Mouse (Mus musculus) midbrain, postnatal 0 days (tissue): ENCODE results near the gene Wdr6. TPM values are rescaled to one million over a fixed set of nuclear protein-coding genes. Genes with fewer than 3 reads are reported as not detected.

Source experiments
- ATAC-seq: fragments of 200-750 bp; cut with Nextera tagmentation; 2 replicates; pipeline ENCODE4 v1.8.0; 2017; ENCODE audit warnings: moderate number of reproducible peaks, mild to moderate bottlenecking, moderate TSS enrichment, moderate library complexity; ENCODE audit not compliant: low FRiP score
- DNase-seq: peaks from one replicate; pipeline ENCODE4 v3.0.0-alpha.2; 2015; ENCODE audit warnings: low spot score
- H3K27ac ChIP-seq: fragments of 300-500 bp; sonication (generic); 2 replicates; pipeline ENCODE4 v1.5.1; 2014; ENCODE audit warnings: low read depth, mild to moderate bottlenecking, low read length, mixed read lengths
- H3K27me3 ChIP-seq: fragments of 300-500 bp; sonication (generic); 2 replicates; pipeline ENCODE4 v1.6.1; 2014; ENCODE audit warnings: low read length, control low read depth, mixed read lengths; ENCODE audit not compliant: insufficient read depth
- H3K36me3 ChIP-seq: fragments of 300-500 bp; sonication (generic); 2 replicates; pipeline ENCODE4 v1.6.1; 2014; ENCODE audit warnings: low read length, control low read depth, mixed read lengths; ENCODE audit not compliant: insufficient read depth
- H3K4me1 ChIP-seq: fragments of 300-500 bp; sonication (generic); 2 replicates; pipeline ENCODE4 v1.6.1; 2014; ENCODE audit warnings: mild to moderate bottlenecking, control low read depth, antibody characterized with exemption, low read length, mixed read lengths; ENCODE audit not compliant: insufficient read depth
- H3K4me2 ChIP-seq: fragments of 300-500 bp; sonication (generic); 2 replicates; pipeline ENCODE4 v1.6.1; 2014; ENCODE audit warnings: low read depth, mild to moderate bottlenecking, low read length, mixed read lengths; ENCODE audit not compliant: poor library complexity, severe bottlenecking
- H3K4me3 ChIP-seq: fragments of 300-500 bp; sonication (generic); 2 replicates; pipeline ENCODE4 v1.5.1; 2014; ENCODE audit warnings: low read depth, mild to moderate bottlenecking, low read length, moderate library complexity
- H3K9ac ChIP-seq: fragments of 300-500 bp; sonication (generic); replicated peaks from 2 replicates; pipeline ENCODE4 v1.6.1; 2014; ENCODE audit warnings: mild to moderate bottlenecking, low read length, moderate library complexity, mixed read lengths; ENCODE audit not compliant: poor library complexity, severe bottlenecking
- H3K9me3 ChIP-seq: fragments of 300-500 bp; sonication (generic); 2 replicates; pipeline ENCODE4 v1.6.1; 2016; ENCODE audit warnings: low read length, control low read depth
- CTCF ChIP-seq: IDR thresholded peaks from 2 replicates; pipeline ENCODE4 v1.5.1; 2016; ENCODE audit warnings: antibody characterized with exemption, mild to moderate bottlenecking
- WGBS: fragments of 180-500 bp; shearing (Covaris S2); extraction: QIAGEN DNeasy Blood & Tissue Kit; methylation state at CpG from one replicate; pipeline ENCODE4 v1.1.7; 2014; 5-methylcytosine and 5-hydroxymethylcytosine counted together
- polyA plus RNA-seq: library from polyadenylated mRNA; unstranded; fragments of >200 nt; fragmentation: Nextera tagmentation; extraction: Ambion mirVana; gene quantifications from 2 replicates; pipeline ENCODE4 v1.2.1, GENCODE M21; 2015
- total RNA-seq: library from RNA; depleted of rRNA; stranded (reverse); fragments of >200 nt; gene quantifications from 2 replicates; pipeline ENCODE4 v1.2.3, GENCODE M21; 2014

Gene Wdr6
- total and polyA plus RNA-seq, 2 experiments from 2014 or later, result 378 to 610 TPM

GRCm38 (mm10) chr9:108601986-108602385, 23.4 kb upstream of the Wdr6 start:
- H3K27ac ChIP-seq, result no peak overlapping the region
- H3K9ac ChIP-seq, result no peak overlapping the region
- no peaks in the 10 kb centered on the region for H3K27me3 ChIP-seq
- no peak for TF ChIP-seq CTCF
- DNase-seq, result no peak
- H3K36me3 ChIP-seq, result peaks cover 32% of the 10 kb centered on the region
- H3K4me2 ChIP-seq, result no peak overlapping the region
- H3K4me3 ChIP-seq, result no peak overlapping the region
- H3K9me3 ChIP-seq, result no peaks in the 10 kb centered on the region
- H3K4me1 ChIP-seq, result no peaks in the 10 kb centered on the region
- 81% methylated on average over 4 of the region's 4 CpGs for WGBS
- no peak for ATAC-seq

GRCm38 (mm10) chr9:108600011-108600410, 21.5 kb upstream of the Wdr6 start:
- H3K27ac ChIP-seq, result no peak overlapping the region
- no peak for DNase-seq
- no peak for ATAC-seq
- no peaks in the 10 kb centered on the region for H3K9me3 ChIP-seq
- no peak overlapping the region for H3K9ac ChIP-seq
- no peak overlapping the region for H3K4me2 ChIP-seq
- WGBS, result 53% methylated on average over 2 of the region's 2 CpGs
- H3K27me3 ChIP-seq, result no peaks in the 10 kb centered on the region
- H3K36me3 ChIP-seq, result peaks cover 20% of the 10 kb centered on the region
- no peaks in the 10 kb centered on the region for H3K4me1 ChIP-seq
- TF ChIP-seq CTCF, result no peak
- H3K4me3 ChIP-seq, result no peak overlapping the region

GRCm38 (mm10) chr9:108599021-108599566, 20.6 kb upstream of the Wdr6 start:
- peaks cover 14% of the 10 kb centered on the region for H3K36me3 ChIP-seq
- H3K4me3 ChIP-seq, result no peak overlapping the region
- ATAC-seq (no peak), DNase-seq (peak; percentile 27)
- no peak overlapping the region for H3K27ac ChIP-seq
- H3K4me2 ChIP-seq, result no peak overlapping the region
- H3K27me3 ChIP-seq, result no peaks in the 10 kb centered on the region
- H3K4me1 ChIP-seq, result no peaks in the 10 kb centered on the region
- H3K9ac ChIP-seq, result no peak overlapping the region
- no peaks in the 10 kb centered on the region for H3K9me3 ChIP-seq
- WGBS, result 83% methylated on average over 4 of the region's 4 CpGs
- TF ChIP-seq CTCF, result no peak

DNA sequence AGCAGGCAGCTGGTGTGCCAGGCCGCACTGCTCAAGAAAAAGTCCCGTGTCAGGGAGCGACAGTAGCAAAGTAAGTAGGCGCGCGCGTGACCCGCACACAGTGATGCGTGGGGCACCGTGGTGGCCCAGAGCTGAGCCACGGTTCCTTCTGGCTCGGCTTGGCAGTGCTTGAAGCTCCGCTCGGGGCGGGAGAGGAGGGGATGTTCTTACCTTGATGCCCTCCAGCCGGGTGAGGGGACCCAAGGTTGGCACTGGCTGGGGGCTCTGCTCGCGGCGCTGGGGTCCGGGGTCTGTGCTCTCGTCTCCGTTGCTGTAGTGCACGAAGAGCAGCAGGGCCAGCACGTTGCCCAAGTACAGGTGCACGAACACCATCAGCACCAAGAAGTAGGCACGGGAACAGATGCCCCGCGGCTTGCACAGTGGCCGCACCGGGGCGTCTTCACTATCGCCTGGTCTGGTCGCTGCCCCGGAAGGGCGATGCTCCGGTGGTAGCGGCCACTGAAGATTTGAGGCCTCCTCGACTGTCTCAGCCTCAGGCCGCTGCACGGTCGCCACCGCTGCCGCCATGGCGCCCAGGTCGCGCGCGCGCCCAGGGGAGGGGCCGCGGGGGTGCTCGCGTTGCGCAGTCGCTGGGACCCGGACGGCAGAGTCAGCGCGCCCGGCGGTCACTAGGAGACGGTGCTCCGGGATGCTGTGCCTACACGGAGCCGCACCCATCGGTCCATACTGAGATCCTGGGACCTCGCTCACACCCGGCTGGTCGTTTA, 18.6 kb upstream of the Wdr6 start, which contains the start of gene P4htm:
Gene P4htm, minus strand, starts transcription at position 670 of the 767 bp plus-strand sequence.
- Histone ChIP-seq H3K4me1 (no peaks in the 10 kb centered on the region), H3K4me2 (peak within 1 kb of the TSS; percentile 94), H3K27ac (peak within 1 kb of the TSS; percentile 85), H3K9ac (peak within 1 kb of the TSS; percentile 87), H3K27me3 (no peaks in the 10 kb centered on the region), H3K9me3 (no peaks in the 10 kb centered on the region), H3K36me3 (no peaks in the 10 kb centered on the region; the same call in 1 of the 2 replicates), H3K4me3 (peak within 1 kb of the TSS; percentile 74)
- peak; percentile 89 for ATAC-seq
- WGBS, result under 1% methylated on average over 62 of the region's 69 CpGs
- TF ChIP-seq CTCF, result no peak
- peak; percentile 75 for DNase-seq

- H3K9ac ChIP-seq, result no peak overlapping the region
- H3K4me3 ChIP-seq, result no peak overlapping the region
- no peaks in the 10 kb centered on the region for H3K36me3 ChIP-seq
- H3K9me3 ChIP-seq, result no peaks in the 10 kb centered on the region
- TF ChIP-seq CTCF, result no peak
- WGBS, result 87% methylated on average over 3 of the region's 3 CpGs
- ATAC-seq, result no peak
- no peak overlapping the region for H3K27ac ChIP-seq
- no peaks in the 10 kb centered on the region for H3K27me3 ChIP-seq
- H3K4me2 ChIP-seq, result no peak overlapping the region
- H3K4me1 ChIP-seq, result no peaks in the 10 kb centered on the region
- no peak for DNase-seq
Measured at GRCm38 (mm10) chr9:108594354-108594753, 15.8 kb upstream of the Wdr6 start.

- Histone ChIP-seq H3K27me3 (no peaks in the 10 kb centered on the region), H3K27ac (no peak overlapping the region), H3K9me3 (no peaks in the 10 kb centered on the region), H3K4me1 (peaks cover 26% of the 10 kb centered on the region), H3K9ac (no peak overlapping the region), H3K36me3 (no peaks in the 10 kb centered on the region), H3K4me3 (no peak overlapping the region), H3K4me2 (no peak overlapping the region)
- no peak for ATAC-seq
- TF ChIP-seq CTCF, result no peak
- DNase-seq, result no peak
- WGBS, result 84% methylated on average over 4 of the region's 4 CpGs
Measured at GRCm38 (mm10) chr9:108591462-108591861, 12.9 kb upstream of the Wdr6 start.
